Mouse (Mus musculus) ES-E14 (cell line): ENCODE results near the gene Gpx5.
A peak's percentile ranks its signal among the peaks of the same experiment; 100 is the strongest.

Source experiments
- CHD2 ChIP-seq: IDR thresholded peaks from 2 replicates; pipeline ENCODE4 v1.6.1; 2014; ENCODE audit warnings: mild to moderate bottlenecking, low read depth, low read length, inconsistent platforms
- HCFC1 ChIP-seq: IDR thresholded peaks from 2 replicates; pipeline ENCODE4 v1.6.1; 2012; ENCODE audit warnings: low read length, inconsistent platforms, borderline replicate concordance; ENCODE audit not compliant: insufficient read depth
- MAFK ChIP-seq: IDR thresholded peaks from 2 replicates; pipeline ENCODE4 v1.6.1; 2014; ENCODE audit warnings: mild to moderate bottlenecking, low read depth, low read length, inconsistent platforms; ENCODE audit not compliant: insufficient read depth
- ZNF384 ChIP-seq: IDR thresholded peaks from 2 replicates; pipeline ENCODE4 v1.6.1; 2012; ENCODE audit warnings: low read depth, low read length, inconsistent platforms

DNA sequence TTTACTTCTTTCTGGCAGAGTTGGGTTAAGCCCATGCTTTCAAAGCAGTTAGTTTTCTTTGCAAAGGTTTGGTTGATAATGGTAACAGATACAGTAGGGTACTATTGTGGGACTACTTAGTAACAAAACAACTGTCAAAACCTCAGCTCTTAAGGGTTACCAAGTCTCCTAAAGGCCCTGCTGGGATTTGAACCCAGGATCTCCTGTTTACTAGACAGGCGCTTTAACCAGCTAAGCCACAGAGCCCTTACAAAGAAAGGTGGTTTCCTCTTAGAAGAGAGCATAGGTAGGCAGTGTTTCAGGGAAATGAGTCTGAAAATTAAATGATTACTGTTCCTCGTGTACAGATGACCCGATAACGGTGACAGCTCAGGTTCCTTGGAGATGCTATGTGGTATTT is 43.5 kb downstream of the Gpx5 start:
- no peak for TF ChIP-seq ZNF384
- TF ChIP-seq HCFC1 = no peak
- no peak for TF ChIP-seq CHD2
- TF ChIP-seq MAFK = peak; percentile 85
